Mouse (Mus musculus): ENCODE measurements around the gene Sat2. TPM values are rescaled to one million over a fixed set of nuclear protein-coding genes. Genes with fewer than 3 reads are reported as not detected.
"Not testable (repeated sequence)": the region's sequence is repeated elsewhere in the genome, so short reads cannot be mapped to it uniquely, and the experiment has no call there.

Sat2 gene
- polyA plus RNA-seq, 2 experiments from 2014 or later = not detected

DNA sequence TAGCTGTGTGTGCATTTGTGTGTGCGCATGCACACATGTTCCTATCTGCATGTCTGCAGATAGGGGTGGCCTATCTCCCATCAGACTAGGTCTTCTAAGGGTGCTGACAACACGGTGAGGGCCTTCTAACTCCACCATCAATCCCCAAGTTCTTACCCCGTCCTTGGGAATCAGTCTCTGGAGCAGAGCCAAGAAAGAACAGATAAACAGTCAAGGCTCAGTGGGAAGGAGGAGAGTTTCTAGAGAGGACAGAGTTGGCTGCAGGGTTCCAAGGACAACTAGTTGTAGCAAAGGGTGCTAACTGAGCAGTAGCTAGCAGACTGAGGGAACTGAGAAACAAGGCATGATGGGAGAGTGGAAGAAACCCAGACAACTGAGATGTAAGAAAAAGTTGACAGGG is 20.1 kb upstream of the Sat2 start:
- ATAC-seq = no peak

DNA sequence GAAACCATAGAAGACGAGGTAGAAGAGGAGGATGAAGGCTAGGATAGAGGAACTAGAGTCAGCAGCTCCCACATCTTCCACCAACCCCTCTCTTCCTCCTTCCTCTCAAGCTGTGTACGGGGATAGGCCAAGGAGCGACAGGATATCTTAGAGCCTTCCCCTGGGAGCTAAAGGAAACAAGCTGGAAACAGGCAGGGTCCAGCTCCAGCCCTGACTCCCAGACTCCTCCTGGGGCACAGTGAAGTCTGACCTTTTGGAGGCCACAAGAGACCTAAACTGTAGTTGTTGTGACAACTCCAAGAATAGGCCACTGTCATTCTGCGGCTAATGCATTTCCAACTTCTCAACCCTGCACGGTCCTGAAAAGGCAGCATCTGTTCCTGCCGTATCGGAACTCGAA is 18.3 kb upstream of the Sat2 start:
- ATAC-seq = no peak

DNA sequence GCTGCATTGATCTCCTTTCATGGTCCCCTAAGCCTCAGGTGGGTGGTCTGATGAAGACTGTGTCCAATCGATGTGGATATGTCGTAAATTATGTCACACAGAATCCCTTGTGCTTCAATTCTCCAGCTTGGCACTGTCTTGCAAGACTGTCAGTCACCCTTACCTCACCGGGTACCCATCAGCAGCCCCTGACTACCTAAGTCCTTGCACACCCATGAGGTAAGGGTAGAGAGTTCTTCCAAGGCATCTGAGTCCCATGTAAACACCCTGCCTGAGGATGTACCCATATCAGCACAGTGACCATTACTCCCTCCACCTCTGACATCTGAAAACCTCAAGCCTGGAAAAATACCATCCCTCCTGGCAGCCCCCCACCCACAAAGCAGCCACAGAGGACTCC is 17.5 kb upstream of the Sat2 start:
- ATAC-seq = no peak

DNA sequence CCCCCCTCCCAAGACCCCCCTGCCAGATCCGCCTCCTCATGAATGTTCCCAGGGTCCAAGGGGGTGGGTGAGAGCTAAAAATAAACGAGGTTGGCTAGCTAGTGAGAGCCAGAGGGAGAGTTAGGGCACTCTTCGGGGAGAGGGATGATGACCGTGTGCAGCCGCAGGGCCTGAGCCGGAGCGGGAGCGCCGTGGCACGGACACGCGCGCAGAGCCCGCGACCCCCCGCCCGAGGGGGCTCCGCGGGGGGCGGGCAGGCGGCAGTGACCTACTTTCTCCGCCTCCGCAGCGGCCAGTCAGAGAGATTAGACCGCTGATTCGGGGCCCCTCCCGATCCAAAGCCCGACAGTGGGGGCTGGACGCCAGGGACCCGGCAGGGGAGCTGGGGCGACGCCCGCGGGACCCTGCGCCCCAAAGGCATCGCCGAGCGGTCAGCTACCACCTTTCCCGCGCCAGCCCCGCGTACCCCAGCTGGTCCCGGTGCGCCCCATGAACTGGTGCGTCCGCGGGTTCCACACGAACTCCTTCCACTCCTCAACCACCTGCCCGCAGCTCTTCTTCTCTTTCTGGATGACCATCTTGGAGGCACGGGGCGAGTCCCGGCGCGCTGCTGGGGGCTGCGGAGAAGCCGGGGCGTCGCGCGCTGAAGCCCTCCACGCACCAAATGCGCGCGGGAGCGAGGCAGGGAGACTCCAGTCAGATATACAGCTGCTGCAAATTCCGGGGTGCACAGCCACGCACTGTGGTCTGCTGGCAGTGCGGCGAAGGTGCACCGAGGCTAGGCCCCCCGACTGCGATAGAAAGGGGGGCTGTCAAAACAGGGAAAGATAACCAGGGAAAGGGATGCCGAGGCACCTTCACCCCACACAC is 16.8 kb upstream of the Sat2 start:
- peak; percentile 34 for ATAC-seq

DNA sequence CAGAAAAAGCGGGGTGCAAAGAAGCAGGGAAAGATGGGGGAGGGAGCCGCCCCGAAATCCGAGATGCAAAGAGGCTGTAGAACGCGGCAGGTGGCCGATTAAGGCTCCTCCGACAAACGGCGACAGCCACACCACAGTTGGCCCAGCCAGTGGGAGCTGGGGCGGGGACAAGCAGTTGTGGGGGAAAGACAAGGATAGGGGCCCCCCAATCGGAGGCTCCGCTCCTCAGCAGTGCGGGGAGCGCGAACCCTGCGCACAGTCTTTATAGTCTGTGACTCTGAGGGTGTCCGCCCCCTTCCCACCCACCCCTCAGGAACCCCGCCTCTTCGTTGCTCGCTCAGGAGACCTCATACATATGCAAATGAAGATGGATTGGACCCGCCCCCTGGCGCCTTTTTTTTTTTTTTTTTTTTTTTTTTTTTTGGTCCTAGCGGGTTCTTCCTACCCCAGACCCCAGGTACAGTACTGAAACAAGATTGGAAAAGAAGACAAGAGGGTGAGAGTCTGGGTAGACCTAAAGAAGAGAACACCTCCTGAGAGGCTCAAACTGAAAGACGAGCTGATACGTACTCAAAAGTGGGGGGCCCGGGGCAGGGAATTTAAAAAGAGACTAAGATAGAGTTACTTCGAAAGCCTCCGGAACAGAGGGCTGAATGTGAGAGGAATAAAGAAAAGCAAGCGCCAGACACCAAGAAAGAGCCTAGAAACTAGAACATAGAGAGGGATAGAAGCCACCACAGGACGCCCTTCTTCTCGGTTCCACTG is 15.9 kb upstream of the Sat2 start, which contains the start of gene Atp1b2:
Atp1b2 (minus strand) TSS at position 217 of the 765 bp plus-strand sequence.
- ATAC-seq = peak; percentile 77

DNA sequence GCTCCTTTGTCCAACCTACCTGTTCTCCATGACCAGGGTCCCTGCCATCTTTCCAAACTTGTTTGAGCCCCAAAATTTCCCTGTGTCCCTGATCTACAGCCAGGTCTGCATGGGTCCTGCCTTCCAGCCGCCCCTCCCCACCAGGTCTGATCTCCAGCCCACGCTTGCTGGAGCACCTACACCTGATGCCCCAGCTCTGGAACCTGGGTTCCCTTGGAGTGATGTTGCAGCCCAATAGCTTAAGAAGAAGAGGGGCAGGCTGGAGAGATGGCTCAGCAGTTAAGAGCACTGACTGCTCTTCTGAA is 15.4 kb upstream of the Sat2 start:
- ATAC-seq = no peak

DNA sequence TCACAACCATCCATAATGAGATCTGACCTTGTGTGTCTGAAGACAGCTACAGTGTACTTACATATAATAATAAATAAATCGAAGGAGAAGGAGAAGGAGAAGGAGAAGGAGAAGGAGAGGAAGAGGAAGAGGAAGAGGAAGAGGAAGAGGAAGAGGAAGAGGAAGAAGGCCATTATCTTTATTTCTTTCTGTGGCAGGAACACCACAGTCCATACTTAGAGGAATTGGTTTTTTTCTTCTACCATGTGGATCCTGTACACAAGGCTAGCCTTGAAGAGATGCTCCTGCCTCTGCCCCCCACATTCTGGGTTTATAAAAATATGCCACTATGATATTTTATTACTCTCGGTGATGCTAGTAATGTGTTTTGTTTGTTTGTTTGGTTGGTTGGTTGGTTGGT is 15.0 kb upstream of the Sat2 start:
- ATAC-seq = no peak

DNA sequence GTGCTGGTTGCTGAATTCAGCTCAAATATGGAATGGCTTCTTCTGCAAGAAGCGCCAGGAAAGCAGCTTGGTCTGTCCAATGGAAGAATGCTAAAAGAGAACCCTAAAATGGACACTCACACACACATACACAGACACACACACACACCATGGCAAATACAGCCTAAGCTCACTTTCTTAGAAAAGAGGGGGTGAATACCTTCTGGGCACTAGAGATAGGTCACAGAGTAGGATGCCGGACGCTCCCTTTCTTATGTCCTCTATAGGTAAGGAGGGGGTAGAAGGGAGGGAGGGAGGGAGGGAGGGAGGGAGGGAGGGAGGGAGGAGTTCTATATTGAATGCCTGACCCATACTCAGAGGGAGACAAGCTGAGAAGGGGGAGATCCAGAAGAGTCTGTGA is 13.3 kb upstream of the Sat2 start:
- ATAC-seq = no peak

DNA sequence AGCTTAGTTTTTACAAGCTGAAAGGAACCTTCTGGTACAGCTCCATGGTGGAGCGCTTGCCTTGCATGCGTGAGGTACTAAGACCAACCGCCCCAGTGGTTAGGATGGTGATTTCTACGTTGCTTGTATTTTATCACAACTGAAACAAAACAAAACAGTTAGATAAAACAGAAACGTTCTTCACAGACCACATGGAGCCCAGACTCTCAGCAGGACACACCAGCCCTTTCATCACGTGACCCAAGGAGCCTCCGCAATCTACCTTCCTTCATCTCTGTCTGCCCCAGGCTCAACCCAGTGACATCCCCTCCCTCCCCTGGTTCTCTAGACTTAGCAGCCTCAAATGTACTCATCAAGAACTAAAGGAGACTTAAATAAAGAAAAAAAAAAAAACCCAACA is 12.4 kb upstream of the Sat2 start:
- no peak for ATAC-seq

DNA sequence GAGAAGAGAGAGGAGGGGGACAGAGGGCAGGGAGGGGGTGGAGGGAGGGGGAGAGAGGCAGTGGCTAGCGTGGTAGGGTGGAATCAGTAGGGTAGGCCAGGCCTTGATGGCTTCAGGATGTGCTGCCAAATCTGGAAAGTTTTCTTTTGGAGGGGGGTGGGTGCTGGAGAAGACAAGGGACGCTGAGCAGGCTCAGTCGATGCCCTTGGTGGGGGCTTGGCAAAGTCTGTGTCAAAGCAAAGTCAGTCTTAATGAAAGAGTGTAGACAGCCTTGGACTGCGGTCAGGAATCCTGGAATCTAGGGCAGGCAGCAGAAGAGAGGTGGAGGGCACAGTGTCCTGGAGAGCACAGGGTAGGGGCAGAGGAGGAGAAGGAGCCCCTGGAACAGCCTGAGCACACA is 10.9 kb upstream of the Sat2 start:
- no peak for ATAC-seq

DNA sequence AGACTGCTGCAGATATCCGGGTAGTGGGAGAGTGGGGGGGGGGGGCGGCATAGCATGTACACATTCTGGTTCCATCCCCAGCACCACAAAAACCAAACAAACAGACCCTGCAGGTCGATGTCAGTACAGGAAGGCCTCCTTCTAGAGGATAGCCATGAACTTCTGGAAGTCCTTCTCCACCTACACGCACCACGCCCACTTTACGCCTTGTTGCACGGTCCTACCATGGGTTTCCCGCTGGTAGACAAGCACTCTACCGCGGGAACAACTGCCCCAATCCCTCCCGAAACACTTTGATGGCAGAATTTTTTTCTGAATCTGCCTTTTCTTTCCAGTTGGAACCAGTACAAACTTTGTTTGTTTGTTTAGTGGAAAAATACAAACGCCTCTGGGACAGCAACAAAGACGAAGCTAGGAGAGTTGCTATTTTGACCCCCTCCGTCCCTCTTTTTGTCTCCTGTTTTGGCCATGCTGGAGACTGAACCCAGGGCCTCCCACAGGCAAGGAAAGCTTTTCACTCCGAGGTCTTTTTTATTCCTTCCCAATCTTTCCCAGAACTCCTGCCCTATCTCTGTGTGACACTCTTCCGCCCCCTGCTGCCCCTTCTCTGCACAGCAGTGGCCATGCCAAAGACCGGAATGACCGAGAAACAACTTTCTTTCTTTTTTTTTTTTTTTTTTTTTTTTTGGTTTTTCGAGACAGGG is 8.1 kb upstream of the Sat2 start:
- no peak for ATAC-seq

DNA sequence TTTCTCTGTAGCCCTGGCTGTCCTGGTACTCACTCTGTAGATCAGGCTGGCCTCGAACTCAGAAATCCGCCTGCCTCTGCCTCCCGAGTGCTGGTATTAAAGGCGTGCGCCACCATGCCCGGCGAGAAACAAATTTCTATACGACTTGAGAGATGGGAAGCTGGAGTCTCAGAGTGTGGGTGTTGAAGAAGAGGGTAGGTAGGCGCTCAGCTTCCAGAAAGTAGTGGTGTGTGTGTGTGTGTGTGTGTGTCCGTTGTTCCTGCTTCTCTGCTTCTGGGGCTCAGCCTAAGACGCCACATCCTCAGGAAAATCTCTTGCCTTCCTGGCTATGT is 7.6 kb upstream of the Sat2 start:
- not testable (repeated sequence) for ATAC-seq

DNA sequence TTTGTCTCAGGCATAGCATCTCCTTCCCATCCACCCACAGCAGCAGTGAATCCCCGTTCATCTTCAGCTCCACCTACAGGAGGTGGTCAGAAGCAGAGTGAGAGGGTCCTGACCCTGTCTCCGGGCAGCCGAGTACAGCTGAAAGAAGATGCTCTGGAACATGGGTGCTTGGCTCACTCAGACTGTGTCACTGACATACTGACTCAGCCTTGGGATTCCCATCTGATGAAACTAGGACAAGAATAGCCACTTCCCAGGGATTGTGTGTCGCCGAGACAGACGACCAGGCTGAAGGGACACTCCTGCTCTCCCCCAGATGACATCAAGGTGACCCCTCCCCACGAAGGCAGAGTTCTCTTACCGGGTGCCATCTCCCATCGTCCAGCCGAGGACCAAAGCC is 5.0 kb upstream of the Sat2 start:
- no peak for ATAC-seq

DNA sequence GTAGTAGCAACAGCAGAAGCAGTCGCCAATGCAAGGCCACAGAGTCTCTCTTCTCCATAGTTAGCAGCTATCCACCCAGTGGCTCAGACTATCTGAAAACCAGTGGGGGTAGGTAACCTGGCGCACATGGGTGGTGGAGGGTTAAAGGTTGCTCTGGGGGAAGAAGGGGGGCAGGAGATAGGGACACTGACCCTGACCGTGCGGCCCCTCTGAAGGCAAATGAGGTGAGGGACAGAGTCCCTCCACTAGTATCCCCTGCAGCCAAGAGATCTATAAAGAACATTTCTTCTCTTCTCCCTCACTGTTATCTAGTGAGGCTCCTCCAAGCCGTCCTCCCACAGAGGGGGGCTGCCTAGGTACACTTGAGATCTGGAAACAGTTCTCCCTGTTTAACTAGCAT is 4.0 kb upstream of the Sat2 start, which contains the start of gene Shbg:
Shbg (minus strand) TSS at position 101 of the 400 bp plus-strand sequence.
- ATAC-seq = no peak

DNA sequence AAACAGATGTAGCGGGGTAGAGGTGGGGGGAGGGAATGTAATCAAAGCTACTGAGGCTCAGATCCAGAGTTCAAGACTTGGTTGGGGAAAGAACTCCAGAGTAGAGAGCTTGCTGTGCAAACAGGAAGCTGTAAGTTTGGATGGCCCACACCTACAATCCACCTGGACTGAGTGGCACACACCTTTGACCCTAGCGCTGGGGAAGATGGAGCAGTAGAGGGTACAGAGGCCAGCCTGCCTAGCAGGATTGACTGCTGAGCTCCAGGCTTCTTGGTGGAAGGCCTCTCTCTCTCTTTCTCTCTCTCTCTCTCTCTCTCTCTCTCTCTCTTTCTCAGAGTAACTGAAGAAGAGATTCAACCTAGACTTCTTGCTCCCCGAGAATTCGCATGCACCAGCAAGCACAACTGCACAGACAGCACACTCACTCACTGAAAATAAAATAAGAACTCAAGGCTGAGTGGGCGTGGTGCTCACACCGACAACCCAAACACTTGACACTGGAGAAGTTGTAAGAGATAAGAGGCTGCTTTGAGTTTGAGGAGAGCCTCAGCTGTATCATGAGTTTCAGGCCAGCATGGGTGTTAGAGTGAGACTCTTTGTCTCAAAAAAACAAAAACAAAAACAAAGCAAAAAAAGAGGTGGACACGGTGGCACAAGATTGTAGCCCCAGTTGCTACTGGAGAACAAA is 1.3 kb upstream of the Sat2 start:
- ATAC-seq = no peak

DNA sequence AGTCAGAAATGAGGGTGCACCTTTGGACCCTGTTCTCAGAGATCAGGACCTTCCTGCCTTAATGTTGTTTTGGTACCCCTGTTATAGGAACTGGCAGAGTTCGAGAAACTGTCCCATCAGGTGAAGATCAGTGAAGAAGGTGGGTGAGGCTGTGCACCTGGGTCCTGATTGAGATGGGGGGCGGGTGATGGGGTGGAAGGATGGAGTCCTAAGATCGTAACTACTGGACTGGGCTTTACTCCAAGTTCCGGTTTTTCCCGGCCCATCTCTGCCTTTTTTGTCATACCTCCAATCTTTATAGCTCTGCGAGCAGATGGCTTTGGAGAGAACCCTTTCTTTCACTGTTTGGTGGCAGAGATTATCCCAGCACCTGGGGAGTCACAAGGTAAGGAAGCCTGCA is 582 bp downstream of the Sat2 start:
- ATAC-seq = no peak

DNA sequence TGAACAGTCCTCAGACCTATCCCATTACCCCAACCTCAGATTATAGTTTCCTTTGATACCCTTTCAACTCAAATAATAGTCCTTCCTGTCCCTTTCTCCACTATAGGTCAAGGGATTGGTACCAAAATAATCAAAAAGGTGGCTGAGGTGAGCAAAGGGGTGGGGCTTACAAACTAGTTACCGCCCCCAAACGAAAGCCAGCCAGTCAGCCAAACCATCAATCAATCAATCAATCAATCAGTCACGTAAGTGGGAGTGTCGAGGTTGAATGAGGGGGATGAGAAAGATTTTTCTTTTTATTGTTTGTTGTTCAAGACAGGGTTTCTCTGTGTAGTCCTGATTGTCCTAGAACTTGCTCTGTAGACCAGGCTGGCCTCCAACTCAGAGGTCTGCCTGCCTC is 1.2 kb downstream of the Sat2 start:
- ATAC-seq = no peak

DNA sequence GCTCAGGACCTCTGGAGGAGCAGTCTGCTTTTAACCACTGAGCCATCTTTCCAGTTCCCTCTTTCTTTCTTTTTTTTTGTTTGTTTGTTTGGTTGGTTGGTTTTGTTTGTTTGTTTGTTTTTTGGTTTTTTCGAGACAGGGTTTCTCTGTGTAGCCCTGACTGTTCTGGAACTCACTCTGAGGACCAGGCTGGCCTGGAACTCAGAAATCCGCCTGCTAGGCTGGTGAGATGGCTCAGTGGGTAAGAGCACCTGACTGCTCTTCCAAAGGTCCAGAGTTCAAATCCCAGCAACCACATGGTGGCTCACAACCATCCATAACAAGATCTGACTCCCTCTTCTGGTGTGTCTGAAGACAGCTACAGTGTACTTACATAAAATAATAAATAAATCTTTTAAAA is 2.5 kb downstream of the Sat2 start:
- ATAC-seq = not testable (repeated sequence)

DNA sequence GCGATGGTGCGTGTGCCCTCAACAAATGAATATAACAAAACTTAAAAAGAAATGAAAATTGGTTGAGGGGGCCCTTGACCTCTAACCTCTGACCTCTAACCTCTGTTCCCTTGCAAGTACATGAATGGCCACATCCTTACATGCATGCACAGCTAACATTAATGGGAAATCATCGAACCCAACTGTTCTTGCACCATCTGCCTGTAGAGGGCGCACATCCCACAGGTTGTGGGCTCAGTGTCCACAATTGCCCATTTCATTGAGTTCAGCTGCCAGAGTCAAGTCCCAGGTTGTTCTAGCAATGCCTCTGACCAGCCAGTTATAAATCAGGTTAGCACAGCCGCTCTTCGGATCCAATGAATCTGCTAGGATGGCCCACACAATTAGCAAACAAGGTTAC is 6.5 kb downstream of the Sat2 start:
- ATAC-seq = no peak

DNA sequence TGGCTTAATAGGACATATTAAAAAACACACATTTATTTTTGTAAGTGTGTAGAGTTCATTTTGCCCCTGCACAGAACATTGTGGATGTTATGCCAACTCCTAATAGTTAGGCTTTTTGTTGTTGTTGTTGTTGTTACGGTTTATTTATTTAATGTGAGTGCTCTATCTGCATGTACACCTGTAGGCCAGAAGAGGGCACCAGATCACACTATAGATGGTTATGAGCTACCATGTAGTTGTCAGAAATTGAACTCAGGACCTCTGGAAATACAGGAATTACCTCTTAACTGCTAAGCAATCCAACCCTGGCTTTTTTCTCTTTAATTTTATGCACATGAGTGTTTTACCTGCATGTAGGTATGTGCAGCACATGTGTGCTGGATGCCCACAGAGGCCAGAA is 8.0 kb downstream of the Sat2 start:
- no peak for ATAC-seq

DNA sequence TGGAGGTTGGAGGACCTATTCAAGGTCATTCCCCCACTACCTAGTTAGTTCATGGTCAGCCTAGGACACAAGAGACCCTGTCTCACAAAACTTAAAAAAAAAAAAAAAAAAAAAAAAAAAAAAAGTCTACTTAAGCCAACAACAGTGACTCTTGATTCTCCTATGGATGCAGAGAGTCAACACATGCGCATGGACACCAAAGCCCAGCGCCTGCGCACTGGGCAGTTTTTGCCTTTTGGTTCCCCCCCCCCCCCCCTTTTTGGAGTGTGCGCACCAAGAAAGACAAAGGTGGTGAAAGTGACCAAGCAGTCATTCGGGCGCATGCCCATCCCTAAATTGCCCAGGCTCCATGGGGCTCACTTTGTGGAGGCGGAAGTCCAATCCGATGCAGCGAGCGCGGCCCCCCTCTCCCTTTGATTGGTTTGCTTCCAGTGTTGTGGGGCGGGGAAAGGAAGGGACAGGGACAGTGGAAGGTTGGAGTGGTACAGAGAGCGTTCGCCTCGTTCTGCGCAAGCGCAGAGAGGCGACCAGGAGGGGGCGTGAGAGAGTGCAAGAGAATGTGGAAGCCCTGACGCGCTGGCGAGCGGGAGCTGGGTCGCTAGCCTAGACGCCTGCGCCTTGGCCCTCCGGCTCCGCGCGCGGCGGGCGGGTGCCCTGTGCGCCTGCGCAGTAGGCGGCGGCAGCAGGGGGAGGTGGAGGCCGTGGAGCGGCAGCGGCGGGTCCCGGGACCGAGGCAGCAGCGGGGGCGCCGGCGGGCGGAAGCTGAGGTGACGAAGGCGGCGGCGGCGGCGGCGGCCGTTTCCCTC is 10.7 kb downstream of the Sat2 start, which contains the start of gene Fxr2:
Fxr2 (plus strand) TSS at position 707 of the 806 bp plus-strand sequence.
- ATAC-seq = peak; percentile 95
